Mouse (Mus musculus): ENCODE results near the gene Ryr1.
A peak's percentile ranks its signal among the peaks of the same experiment; 100 is the strongest.

Gene Ryr1

GRCm38 (mm10) chr7:29124970-29125369, at the start of gene Ryr1:
Gene Ryr1, minus strand, starts transcription at chr7:29125179.
- DNase-seq, result peak; percentile 59

- DNase-seq, result no peak
These were observed 47.5 kb upstream of the Ryr1 start for GRCm38 (mm10) chr7:29172390-29173016.

DNA sequence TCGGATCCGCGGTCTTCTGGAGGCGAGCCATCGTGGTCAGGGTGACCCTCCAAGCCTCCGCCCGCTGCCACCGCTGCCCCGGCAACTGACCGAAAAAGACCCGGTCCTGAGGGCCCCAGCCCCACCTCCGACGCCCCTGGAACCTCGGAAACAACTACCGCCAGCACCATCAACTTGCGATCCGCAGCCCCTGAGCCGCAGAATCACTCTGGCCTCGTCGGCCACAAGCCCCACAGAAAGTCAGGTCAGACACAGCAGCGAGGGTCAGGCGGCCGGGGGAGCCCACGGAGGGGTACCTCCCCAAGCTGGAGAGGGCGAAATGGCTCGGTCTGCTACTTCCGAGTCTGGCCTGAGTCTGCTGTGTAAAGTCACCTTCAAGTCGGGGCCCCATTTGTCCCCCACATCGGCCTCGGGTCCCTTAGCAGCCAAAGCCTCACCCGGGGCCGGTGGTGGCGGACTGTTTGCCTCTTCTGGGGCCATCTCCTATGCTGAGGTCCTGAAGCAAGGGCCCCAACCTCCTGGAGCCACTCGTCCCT, 46.7 kb upstream of the Ryr1 start:
- no peak for DNase-seq

DNA sequence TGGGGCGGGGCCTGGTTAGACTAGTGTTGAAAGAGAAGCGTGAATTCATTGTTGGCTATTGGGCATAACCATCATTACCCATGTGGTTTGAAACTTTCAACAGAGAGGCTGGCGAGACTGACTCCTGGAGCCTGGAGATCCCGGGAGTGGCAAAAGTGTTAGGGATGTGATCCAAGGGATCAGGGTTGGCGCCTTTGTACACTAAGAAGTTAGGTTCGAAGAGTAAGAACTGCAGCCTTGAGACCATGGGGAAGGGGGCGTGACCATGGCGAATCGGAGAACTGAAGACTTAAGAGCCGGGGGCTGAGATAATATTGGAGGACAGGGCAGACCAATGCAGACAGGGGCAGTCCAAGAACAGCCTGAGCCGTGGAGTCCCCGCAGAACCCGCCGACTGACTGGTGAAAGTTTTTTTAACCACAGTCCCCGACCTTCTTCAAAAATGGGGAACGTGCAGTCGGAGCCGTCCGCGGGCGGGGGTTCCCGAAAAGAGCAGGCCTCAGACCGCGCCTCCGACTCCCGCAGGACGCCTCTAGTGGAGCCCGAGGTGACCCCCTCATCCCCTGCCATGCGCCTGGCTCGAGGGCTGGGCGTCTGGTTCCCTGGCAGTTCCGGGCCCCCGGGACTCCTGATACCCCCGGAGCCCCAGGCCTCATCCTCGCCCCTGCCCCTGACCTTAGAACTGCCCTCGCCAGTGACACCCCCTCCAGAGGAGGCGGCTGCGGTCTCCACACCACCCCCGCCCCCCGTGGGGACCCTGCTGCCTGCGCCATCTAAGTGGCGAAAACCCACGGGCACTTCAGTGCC, 46.0 kb upstream of the Ryr1 start:
- DNase-seq, result peak; percentile 24

GRCm38 (mm10) chr7:29170066-29170754, 45.2 kb upstream of the Ryr1 start, which contains the start of the genes Ggn and Spred3:
Gene Ggn, plus strand, starts transcription at chr7:29170210.
Gene Spred3, minus strand, starts transcription at chr7:29170411.
- peak; percentile 92 for DNase-seq

DNA sequence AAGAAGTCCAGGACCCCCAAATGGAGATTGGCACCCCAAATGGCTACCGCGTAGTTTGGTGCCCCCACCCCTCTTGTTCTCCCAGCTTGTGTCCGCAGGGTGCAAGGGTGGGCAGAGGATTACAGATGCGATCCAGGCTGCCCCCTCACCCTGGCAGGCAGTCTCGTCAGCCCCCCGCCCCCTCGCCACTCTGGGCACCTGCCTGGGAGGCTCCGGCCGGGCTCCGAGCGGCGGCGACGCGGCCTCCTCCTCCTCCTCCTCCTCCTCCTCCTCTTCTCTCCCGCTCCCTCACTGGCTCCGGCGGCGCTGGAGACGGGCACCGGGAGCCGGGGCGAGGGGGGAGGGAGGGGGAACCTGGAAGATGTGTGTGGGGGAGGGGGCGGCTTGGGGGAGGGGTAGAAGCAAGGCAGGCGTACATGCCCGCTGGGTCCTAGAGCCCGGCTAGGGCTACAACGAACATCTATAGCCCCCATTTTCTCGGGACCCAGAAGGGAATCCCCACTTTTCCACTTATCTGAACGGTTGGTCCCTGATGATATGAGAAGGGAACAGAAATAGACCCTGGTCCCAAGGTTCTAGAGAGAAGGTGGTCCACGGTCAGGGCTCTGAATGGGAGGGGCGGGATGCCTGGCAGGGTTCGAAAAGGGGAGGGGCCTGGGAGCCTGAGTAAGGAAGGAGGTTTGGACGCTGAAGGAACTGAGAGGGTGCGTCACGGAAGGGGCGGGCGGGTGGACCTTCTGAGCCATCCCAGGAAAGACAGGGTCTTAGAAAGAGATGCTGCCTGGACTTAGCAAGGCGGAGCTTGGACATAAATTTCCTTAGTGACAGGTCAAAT, 44.5 kb upstream of the Ryr1 start:
- peak; percentile 90 for DNase-seq

GRCm38 (mm10) chr7:29168791-29169230, 43.8 kb upstream of the Ryr1 start:
- DNase-seq, result no peak

- no peak for DNase-seq
These were observed 43.2 kb upstream of the Ryr1 start for GRCm38 (mm10) chr7:29168121-29168695.

DNA sequence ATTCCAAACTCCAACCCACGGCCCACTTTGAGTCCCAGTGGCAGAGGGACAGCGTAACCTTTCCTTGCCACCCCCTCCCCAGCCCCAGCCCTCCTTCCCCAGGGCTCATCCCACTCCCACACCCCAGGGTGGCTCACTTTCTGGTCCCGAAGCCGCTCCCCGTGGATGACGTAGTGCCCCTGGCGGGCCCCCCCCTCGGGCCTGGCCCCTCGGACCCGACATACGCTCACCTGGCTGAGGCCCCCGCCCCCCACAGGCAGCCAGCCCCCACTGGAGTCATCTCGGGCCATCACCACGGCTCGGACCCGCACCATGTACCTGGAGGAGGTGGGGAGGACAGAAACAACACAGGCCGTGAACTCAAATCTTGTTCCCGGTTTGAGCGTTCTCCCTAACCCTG, 42.7 kb upstream of the Ryr1 start:
- no peak for DNase-seq

GRCm38 (mm10) chr7:29162750-29163525, 38.0 kb upstream of the Ryr1 start:
- peak; percentile 84 for DNase-seq

- DNase-seq, result no peak
These were observed 37.3 kb upstream of the Ryr1 start for GRCm38 (mm10) chr7:29162294-29162693.

DNA sequence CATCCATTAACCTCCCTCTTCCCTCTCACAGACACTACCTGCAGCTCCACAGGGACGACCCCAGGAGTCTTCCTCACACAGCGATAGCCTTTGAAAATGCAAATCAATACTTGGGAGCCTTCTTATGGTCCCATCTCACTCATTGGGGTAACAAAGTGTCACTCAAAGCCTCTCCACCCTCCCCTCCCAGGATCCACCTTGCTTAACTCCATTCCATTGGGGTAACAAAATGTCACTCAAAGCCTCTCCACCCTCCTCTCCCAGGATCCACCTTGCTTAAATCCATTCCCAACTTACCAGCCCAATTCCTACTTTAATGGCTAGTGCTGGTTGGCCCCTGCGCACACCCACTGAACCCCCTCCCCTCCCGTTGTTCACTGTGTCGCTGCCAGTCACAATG, 33.3 kb upstream of the Ryr1 start:
- no peak for DNase-seq

DNA sequence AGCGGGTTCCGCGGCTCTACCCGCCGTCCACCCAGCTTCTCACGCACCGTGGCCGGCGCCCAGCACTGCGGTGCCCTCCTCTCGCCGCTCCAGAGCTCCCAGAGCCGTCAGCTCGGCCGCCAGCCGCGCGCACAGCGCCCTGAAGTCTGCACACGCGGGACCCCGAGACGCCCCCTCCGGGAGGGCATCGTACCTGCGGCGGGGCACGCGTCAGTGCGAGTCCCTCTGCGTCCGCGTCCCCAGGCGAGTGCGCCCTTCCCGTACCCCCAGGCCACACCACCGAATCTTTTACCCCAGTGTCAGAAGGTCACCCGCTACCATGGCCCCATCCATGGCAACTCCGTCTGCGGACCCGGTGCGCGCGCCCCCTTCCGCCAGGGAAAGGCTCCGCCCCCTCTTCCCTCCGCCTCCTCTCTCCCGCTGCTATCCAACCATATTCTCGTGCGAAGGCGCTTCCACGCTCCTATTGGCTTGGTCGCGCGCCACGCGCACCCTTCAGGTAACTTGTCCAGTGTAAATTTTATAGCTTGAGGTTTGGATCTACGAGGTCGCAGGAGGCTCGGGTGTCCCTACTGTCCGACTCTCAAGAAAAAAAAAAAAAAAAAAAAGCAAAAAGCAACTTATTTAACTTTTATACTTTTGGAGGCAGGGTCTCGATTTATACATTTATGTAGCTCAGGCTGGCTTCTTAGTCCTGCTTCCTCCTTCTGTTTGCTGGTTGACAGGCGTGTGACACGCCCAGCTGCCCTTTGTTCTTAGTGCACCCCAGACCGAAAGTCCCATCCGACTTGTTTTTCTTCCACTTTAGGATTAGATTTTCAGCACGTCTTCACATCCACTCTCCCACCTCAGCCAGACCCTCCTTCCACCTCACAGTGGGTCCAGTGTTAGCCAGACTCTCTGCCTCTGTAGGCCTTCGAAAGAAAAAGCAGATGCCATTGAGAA, 31.1 kb upstream of the Ryr1 start, which contains the start of gene Fam98c:
TSS of gene Fam98c (minus strand) at position 397 of the 945 bp plus-strand sequence.
- peak; percentile 92 for DNase-seq

DNA sequence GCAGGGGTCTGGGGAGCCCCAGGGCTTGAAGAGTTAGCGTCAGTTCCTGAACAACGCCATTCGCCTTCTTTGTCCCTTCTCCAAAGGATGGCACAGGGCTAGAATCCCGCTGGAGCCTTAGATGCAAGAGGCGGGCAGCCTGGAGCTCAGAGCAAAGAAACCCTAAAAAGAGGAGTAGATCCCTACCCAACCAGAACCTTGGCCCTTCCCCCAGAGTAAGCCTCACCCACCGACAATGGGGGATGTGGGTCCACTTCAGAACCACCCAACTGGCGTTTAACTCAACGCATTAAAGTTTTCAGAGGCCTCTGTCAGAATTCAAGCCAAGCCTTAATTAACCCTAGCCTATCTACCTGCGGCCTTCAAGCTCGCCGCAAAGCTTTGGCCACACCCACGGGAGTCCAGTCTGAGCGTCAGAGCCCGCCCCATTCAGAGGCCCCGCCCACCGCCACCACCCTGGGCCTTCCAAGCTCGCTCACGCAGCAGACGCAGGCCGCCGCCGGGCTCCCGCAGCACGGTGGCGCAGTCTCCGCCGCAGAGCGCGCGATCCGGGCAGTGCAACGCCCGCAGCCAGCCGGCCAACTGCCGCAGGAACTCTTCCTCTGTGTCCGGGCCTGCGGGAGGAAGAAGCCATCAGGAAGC, 30.3 kb upstream of the Ryr1 start:
- DNase-seq, result peak; percentile 94

- no peak for DNase-seq
These were observed 29.2 kb upstream of the Ryr1 start for GRCm38 (mm10) chr7:29154018-29154720.

GRCm38 (mm10) chr7:29151486-29151885, 26.5 kb upstream of the Ryr1 start:
- DNase-seq, result no peak

GRCm38 (mm10) chr7:29148771-29149170, 23.8 kb upstream of the Ryr1 start:
- peak; percentile 30 for DNase-seq

DNA sequence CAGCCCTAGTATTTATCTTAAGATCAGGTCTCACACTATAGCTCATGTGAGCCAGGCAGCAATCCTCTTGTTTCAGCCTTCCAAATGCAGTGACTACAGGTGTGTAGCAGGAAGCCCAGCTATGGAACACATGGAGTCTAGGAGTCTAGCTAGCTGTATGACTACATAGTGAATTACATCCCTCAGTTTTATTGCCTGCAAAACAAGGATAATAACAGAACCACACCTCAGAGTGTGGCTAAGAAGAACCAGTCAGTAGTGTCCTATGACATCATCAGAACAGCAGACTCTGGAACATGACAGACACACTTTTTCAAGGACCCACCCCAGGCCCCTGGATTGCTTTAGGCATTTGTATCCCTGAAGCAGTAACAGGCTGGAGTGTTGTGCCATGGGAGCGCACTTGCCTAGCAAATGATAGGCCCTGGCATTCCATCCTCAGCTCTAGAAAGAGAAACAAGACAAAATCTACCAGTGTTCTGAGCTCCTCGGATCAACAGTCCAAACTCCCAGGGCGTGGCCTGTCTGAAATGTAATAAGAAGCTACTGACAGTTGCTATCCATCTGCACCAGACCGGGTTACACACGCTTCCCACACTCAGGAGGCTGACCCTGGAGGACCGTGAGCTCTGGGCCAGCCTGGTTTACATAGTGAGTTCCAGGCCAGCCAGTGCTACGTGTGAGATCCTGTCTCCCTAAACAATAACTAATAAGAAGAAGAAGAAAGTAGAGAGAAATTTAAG, 21.8 kb upstream of the Ryr1 start:
- no peak for DNase-seq
